ENCODE assay signal across 24 mouse cellular contexts in the genomic region with DNA sequence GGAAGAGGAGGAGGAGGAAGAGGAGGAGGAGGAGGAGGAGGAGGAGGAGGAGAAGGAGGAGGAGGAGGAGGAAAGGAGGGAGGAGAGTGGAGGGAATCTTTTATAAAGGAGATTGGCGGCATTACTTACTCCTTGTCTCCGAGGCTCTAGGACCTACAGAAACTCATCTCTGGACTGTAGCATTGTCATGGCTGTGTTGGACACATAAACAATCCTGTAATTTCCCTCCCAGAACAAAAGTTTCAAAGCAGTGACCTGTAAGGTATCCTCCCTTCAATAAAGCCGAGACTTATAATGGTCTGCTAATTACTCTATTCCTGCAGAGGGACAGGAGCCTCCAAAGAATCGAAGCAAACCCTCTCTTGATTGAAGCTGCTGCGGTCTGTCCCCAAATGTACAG. TPM values are rescaled to one million over a fixed set of nuclear protein-coding genes. Genes with fewer than 3 reads are reported as not detected.
DNase-seq lines count a peak whose midpoint lies in the region; ATAC-seq lines count a peak whose summit lies in the region.
"Had no signal": no experiment of that assay in that cellular context is flagged by ENCODE, and none has a peak within 500 bp of the region (broad histone marks: within the 10 kb centered on the region; RNA-seq: fewer than 3 reads in every experiment).

No protein-coding gene starts in this region.

- peak; percentile 21 for DNase-seq in embryo, embryonic 9.5 days (ENCODE audit: extremely low spot score)
- no peak for DNase-seq in embryo, embryonic 10 days (ENCODE audit: low spot score)
- no peak for DNase-seq in heart, embryonic 10.5 days (ENCODE audit: low spot score)
- DNase-seq in heart, adult 9 months (ENCODE audit: low spot score in 2 of 2), result no peak
- DNase-seq in midbrain, embryonic 11.5 days (ENCODE audit: low spot score, missing footprints), result peak; percentile 90
- DNase-seq in thymus, postnatal 10 days (ENCODE audit: low spot score in 2 of 2), result no peak
- DNase-seq: adrenal gland, postnatal 14 days; cerebellum, adult 9-10 months; gastrocnemius, adult 2 months; kidney, adult 18-20 months; kidney, postnatal 4 days; lung, postnatal 4 days; thymus, adult 18-20 months; thymus, postnatal 4 days had no signal

- peaks cover 14% of the 10 kb centered on the region; the same call in 1 of the 2 replicates for H3K4me1 ChIP-seq in heart, embryonic 10.5 days
- no peaks in the 10 kb centered on the region for H3K4me1 ChIP-seq in midbrain, embryonic 11.5 days (ENCODE audit: control insufficient read depth, insufficient read depth, low read length)
- H3K4me1 ChIP-seq in midbrain, embryonic 16.5 days (ENCODE audit: control insufficient read depth, insufficient read depth, low read length), result peaks cover 5% of the 10 kb centered on the region; the same call in 1 of the 2 replicates

- H3K36me3 ChIP-seq in heart, embryonic 10.5 days, result no peaks in the 10 kb centered on the region
- H3K36me3 ChIP-seq in midbrain, embryonic 11.5 days (ENCODE audit: control insufficient read depth, insufficient read depth, low read length), result no peaks in the 10 kb centered on the region
- no peaks in the 10 kb centered on the region for H3K36me3 ChIP-seq in midbrain, embryonic 16.5 days (ENCODE audit: control insufficient read depth, insufficient read depth, low read length)
- H3K36me3 ChIP-seq: hindbrain, embryonic 13.5 days; limb, embryonic 15.5 days; lung, embryonic 15.5 days had no signal

- H3K4me3 ChIP-seq in heart, embryonic 10.5 days, result peak overlapping the region; percentile 43
- H3K4me3 ChIP-seq in midbrain, embryonic 11.5 days (ENCODE audit: low read depth, low read length), result no peak overlapping the region
- H3K4me3 ChIP-seq in midbrain, embryonic 16.5 days (ENCODE audit: low read depth, low read length), result no peak overlapping the region

- no peak overlapping the region for H3K4me2 ChIP-seq in midbrain, embryonic 11.5 days
- H3K4me2 ChIP-seq in midbrain, embryonic 16.5 days (ENCODE audit: low read length), result no peak overlapping the region

- H3K9ac ChIP-seq in midbrain, embryonic 11.5 days (ENCODE audit: low read length), result no peak overlapping the region
- no peak overlapping the region for H3K9ac ChIP-seq in midbrain, embryonic 16.5 days (ENCODE audit: low read depth, low read length)
- H3K9ac ChIP-seq: hindbrain, embryonic 13.5 days; limb, embryonic 15.5 days; liver, embryonic 14.5 days; lung, embryonic 15.5 days had no signal

- H3K27ac ChIP-seq in heart, embryonic 10.5 days, result no peak overlapping the region
- no peak overlapping the region for H3K27ac ChIP-seq in midbrain, embryonic 11.5 days (ENCODE audit: low read depth, low read length)
- no peak overlapping the region for H3K27ac ChIP-seq in midbrain, embryonic 16.5 days (ENCODE audit: low read length)
- H3K27ac ChIP-seq: gastrocnemius, adult 2 months; hindbrain, embryonic 13.5 days; limb, embryonic 15.5 days; liver, embryonic 14.5 days; lung, embryonic 15.5 days had no signal

- H3K27me3 ChIP-seq in heart, embryonic 10.5 days (ENCODE audit: insufficient read depth, poor library complexity, severe bottlenecking), result peaks cover 82% of the 10 kb centered on the region
- peaks cover 55% of the 10 kb centered on the region for H3K27me3 ChIP-seq in midbrain, embryonic 11.5 days (ENCODE audit: control insufficient read depth, insufficient read depth, low read length)
- peaks cover 50% of the 10 kb centered on the region for H3K27me3 ChIP-seq in midbrain, embryonic 16.5 days (ENCODE audit: control insufficient read depth, insufficient read depth, low read depth, low read length)

- no peaks in the 10 kb centered on the region for H3K9me3 ChIP-seq in heart, embryonic 10.5 days
- H3K9me3 ChIP-seq in midbrain, embryonic 11.5 days (ENCODE audit: control insufficient read depth, low read length), result no peaks in the 10 kb centered on the region
- no peaks in the 10 kb centered on the region for H3K9me3 ChIP-seq in midbrain, embryonic 16.5 days (replicated peaks; ENCODE audit: control insufficient read depth, low read length, poor library complexity, severe bottlenecking)
- H3K9me3 ChIP-seq: hindbrain, embryonic 13.5 days; limb, embryonic 15.5 days; lung, embryonic 15.5 days had no signal

- ATAC-seq in midbrain, embryonic 11.5 days (ENCODE audit: low FRiP score), result no peak
- ATAC-seq in midbrain, embryonic 16.5 days, result no peak
- ATAC-seq: inflammation-experienced regulatory T-cells, adult 6 months had no signal

- WGBS in heart, embryonic 10.5 days, result 13% methylated on average over 5 of the region's 5 CpGs
- WGBS in midbrain, embryonic 11.5 days, result 3% methylated on average over 5 of the region's 5 CpGs
- 7% methylated on average over 5 of the region's 5 CpGs for WGBS in midbrain, embryonic 16.5 days

RNA-seq across cellular contexts. Expression of a gene that starts 7.0 kb away (rescaled TPM):
- not detected in 2 replicates for polyA plus RNA-seq in heart, embryonic 10.5 days (2016; fragmentation: Nextera tagmentation; extraction: Ambion mirVana)
- polyA plus RNA-seq in midbrain, embryonic 11.5 days (2014; fragmentation: Nextera tagmentation; extraction: Ambion mirVana), result 18.7 and 20.7 TPM in 2 replicates
- polyA plus RNA-seq in midbrain, embryonic 16.5 days (2015; fragmentation: Nextera tagmentation; extraction: Ambion mirVana), result 1.3 and 3.5 TPM in 2 replicates
- polyA plus RNA-seq: frontal cortex, adult 2 months; heart, postnatal 0 days; inflammation-experienced regulatory T-cells, adult 6 months; kidney, embryonic 16.5 days; limb, embryonic 15.5 days; liver, embryonic 14.5 days; lung, embryonic 15.5 days; stomach, embryonic 16.5 days had no signal

Comparison
In these comparisons a context has a peak if more than half of its experiments do, and no peak if none do; other contexts are left out.
1. DNase-seq: peak in embryo, embryonic 9.5 days (single experiment) and midbrain, embryonic 11.5 days (single experiment); none in embryo, embryonic 10 days (single experiment), heart, embryonic 10.5 days (single experiment), heart, adult 9 months (0 of 2) and thymus, postnatal 10 days (0 of 2).